Mouse (Mus musculus) urinary bladder, postnatal 4 days (tissue): Measurements from ENCODE around the gene Dnttip1.
A peak's percentile ranks its signal among the peaks of the same experiment; 100 is the strongest.

ENCODE experiments used
- DNase-seq, 2 experiments: peaks; one replicate each; pipeline ENCODE4 v3.0.0; 2021 to 2022; ENCODE audit warnings: low spot score in 2 of 2

The Dnttip1 gene

DNA sequence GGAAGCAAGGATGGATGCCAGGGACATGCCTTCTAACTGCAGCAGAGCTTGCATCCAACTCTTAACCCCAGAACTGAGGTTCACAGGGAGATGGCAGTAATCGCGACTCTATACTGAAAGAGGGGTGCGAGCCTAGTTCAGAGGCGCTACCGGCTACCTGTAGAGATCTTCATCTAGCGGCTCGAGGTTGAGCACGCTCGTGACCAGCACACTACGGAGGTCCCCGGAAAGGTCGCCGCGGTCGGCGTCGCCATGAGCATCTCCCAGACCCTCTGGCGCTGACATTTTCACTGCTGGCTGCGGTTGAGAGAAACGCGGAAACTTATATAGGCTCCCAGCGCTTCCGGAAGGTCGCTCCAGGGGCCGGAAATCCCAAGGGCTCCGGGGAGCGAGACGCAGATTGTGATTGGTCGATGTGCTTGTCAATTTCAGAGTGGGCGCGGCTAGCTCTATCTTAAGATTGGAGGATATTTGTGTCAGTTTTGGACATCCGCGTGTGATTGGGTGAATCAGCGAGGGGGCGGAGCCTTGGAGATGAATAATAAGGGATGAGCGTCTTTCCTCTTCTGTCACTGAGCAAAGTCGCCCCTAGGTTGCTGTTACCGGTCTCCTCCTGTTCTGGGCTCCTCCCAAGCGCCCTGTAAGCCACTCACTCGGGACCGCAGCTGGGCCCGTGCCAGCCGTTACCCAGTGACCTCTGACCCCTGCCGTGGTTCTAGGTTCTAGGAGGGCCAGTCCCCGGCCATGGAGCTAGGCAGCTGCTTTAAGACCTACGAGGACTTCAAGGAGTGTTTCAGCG is 58.9 kb downstream of the Dnttip1 start, which contains the start of the genes Acot8 and Zswim3:
TSS of gene Acot8 (minus strand) at position 350 of the 799 bp plus-strand sequence.
TSS of gene Zswim3 (plus strand) at position 566 of the 799 bp plus-strand sequence.
- peak; percentile 96 to 97 for DNase-seq

- DNase-seq = no peak
These were observed 59.5 kb downstream of the Dnttip1 start for GRCm38 (mm10) chr2:164805332-164805718.

DNA sequence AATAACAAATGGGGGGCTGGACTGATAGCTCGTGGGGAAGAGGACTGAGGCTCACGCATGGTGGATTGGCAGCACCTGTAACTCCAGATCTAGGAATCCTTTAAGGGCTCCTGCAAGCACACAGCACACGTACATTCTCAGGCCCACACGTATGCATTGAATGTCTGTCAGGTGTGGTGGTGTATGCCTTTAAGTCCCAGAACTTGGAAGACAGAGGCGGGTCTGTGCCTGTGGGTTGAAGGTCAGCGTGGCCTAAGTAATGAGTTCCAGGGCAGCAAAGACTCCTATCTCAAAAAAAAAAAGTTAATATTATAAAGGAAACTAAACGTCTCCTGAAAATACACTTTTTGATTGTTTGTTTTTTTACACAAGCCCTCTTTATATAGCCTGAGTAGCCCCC is 60.8 kb downstream of the Dnttip1 start:
- no peak for DNase-seq

GRCm38 (mm10) chr2:164813557-164813956 is 67.8 kb downstream of the Dnttip1 start:
- no peak for DNase-seq

GRCm38 (mm10) chr2:164815348-164815747 is 69.6 kb downstream of the Dnttip1 start:
- DNase-seq = no peak

DNA sequence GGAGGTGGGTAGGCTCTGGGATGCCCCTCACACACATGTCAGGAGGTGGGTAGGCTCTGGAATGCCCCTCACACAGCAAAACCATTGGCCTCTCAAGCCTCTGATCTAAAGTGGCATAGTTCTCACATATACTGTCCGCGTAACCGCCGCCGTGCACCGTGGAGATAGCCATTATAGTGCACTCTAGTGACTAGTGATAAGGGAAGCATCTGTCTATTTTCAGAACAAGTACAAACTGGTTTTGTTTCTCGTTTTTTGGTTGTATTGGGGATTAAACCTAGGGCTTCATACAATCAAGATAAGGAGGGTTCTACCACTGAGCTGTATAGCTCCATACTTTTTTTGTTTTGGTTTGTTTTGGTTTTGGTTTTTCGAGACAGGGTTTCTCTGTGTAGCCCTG is 70.0 kb downstream of the Dnttip1 start:
- DNase-seq = no peak

- no peak for DNase-seq
These were observed 71.4 kb downstream of the Dnttip1 start for GRCm38 (mm10) chr2:164817206-164817605.

- DNase-seq = no peak
These were observed 71.9 kb downstream of the Dnttip1 start for GRCm38 (mm10) chr2:164817703-164818102.
